Mouse (Mus musculus) forebrain, postnatal 0 days (tissue): ENCODE data around the gene Fcgr3. TPM values are rescaled to one million over a fixed set of nuclear protein-coding genes. Genes with fewer than 3 reads are reported as not detected.

Experiments
- ATAC-seq: fragments of 200-750 bp; cut with Nextera tagmentation; 2 replicates; pipeline ENCODE4 v1.8.0; 2017; ENCODE audit warnings: mild to moderate bottlenecking, moderate library complexity
- DNase-seq: peaks from one replicate; pipeline ENCODE4 v3.0.0-alpha.2; 2015
- H3K27ac ChIP-seq: fragments of 300-500 bp; sonication (generic); 2 replicates; pipeline ENCODE4 v1.5.1; 2014; ENCODE audit warnings: low read depth, mild to moderate bottlenecking, antibody characterized with exemption, low read length, moderate library complexity, mixed read lengths
- H3K27me3 ChIP-seq: fragments of 300-500 bp; sonication (generic); 2 replicates; pipeline ENCODE4 v1.6.1; 2014; ENCODE audit warnings: mild to moderate bottlenecking, low read length, mixed read lengths; ENCODE audit not compliant: insufficient read depth
- H3K36me3 ChIP-seq: fragments of 300-500 bp; sonication (generic); 2 replicates; pipeline ENCODE4 v1.6.1; 2014; ENCODE audit warnings: mild to moderate bottlenecking, moderate library complexity; ENCODE audit not compliant: insufficient read depth
- H3K4me1 ChIP-seq: fragments of 300-500 bp; sonication (generic); 2 replicates; pipeline ENCODE4 v1.6.1; 2014; ENCODE audit warnings: antibody characterized with exemption; ENCODE audit not compliant: insufficient read depth
- H3K4me2 ChIP-seq: fragments of 300-500 bp; sonication (generic); 2 replicates; pipeline ENCODE4 v1.6.1; 2014; ENCODE audit warnings: low read depth, mild to moderate bottlenecking, moderate library complexity
- H3K4me3 ChIP-seq: fragments of 300-500 bp; sonication (generic); 2 replicates; pipeline ENCODE4 v1.5.1; 2014; ENCODE audit warnings: low read depth, low read length, mixed read lengths
- H3K9ac ChIP-seq: fragments of 300-500 bp; sonication (generic); 2 replicates; pipeline ENCODE4 v1.6.1; 2014; ENCODE audit warnings: mild to moderate bottlenecking
- H3K9me3 ChIP-seq: fragments of 300-500 bp; sonication (generic); 2 replicates; pipeline ENCODE4 v1.6.1; 2016; ENCODE audit warnings: low read length
- CTCF ChIP-seq: sonication (generic); IDR thresholded peaks from 2 replicates; pipeline ENCODE4 v1.5.1; 2016; ENCODE audit warnings: antibody characterized with exemption, control low read depth, low read depth
- WGBS: fragments of 180-500 bp; shearing (Covaris S2); extraction: QIAGEN DNeasy Blood & Tissue Kit; methylation state at CpG from one replicate; pipeline ENCODE4 v1.1.7; 2014; 5-methylcytosine and 5-hydroxymethylcytosine counted together
- polyA plus RNA-seq: library from polyadenylated mRNA; unstranded; fragments of >200 nt; fragmentation: Nextera tagmentation; extraction: Ambion mirVana; gene quantifications from 2 replicates; pipeline ENCODE4 v1.2.1, GENCODE M21; 2015
- total RNA-seq: library from RNA; depleted of rRNA; stranded (reverse); fragments of >200 nt; gene quantifications from 2 replicates; pipeline ENCODE4 v1.2.3, GENCODE M21; 2014

Fcgr3 gene
- total and polyA plus RNA-seq, 2 experiments from 2014 or later = 13.9 to 14.9 TPM

DNA sequence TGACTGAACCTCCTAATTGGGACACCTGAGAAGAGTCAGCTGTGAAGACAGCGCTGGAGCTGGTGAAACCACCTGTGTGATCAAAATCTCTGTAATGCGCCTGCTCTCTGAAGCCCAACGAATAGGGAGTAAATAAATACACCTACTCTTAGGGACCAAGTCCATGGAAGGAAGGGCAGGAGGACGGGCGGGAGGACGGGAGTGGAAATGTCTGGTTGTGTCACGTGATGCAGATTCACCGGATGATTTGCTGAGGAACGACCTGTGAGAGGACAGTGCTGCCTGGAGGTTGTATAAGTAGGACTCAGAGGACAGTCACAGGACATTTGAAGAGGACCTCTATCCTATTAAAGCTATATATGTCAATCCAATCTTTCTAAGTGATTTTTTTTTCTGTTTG lies 44.9 kb upstream of the Fcgr3 start:
- Histone ChIP-seq H3K27me3 (no peaks in the 10 kb centered on the region), H3K36me3 (no peaks in the 10 kb centered on the region), H3K4me1 (0 out of 2 replicates have a peak, but pooled peaks cover 7% of the 10 kb centered on the region), H3K4me3 (no peak overlapping the region), H3K4me2 (no peak overlapping the region), H3K9me3 (no peaks in the 10 kb centered on the region), H3K27ac (no peak overlapping the region), H3K9ac (no peak overlapping the region)
- DNase-seq = no peak
- no peak for TF ChIP-seq CTCF
- 44% methylated on average over 9 of the region's 9 CpGs for WGBS
- no peak for ATAC-seq

DNA sequence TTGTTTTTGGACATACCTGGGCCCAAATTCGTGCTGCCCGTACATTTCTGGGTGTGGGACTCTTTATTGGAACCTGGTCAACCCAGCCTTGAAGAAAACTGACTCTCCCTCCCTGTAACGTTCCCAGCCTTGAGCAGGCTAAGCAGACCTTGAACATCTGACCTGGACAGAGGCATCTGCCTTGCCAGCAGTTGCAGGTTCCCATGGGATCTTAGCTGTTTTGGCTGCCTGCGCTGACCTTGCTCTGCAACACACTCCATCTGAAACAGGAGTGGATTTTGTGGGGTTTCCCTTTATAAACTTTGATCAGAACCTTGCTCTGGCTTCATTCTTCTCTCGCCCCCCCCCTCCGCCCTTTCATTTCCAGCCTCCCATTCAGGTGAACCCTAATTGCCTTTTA lies 40.5 kb upstream of the Fcgr3 start:
- Histone ChIP-seq H3K27ac (no peak overlapping the region), H3K4me2 (no peak overlapping the region), H3K27me3 (no peaks in the 10 kb centered on the region), H3K4me1 (peaks cover 4% of the 10 kb centered on the region; the same call in 1 of the 2 replicates), H3K4me3 (no peak overlapping the region), H3K9ac (no peak overlapping the region), H3K9me3 (no peaks in the 10 kb centered on the region), H3K36me3 (no peaks in the 10 kb centered on the region)
- no peak for DNase-seq
- WGBS = 68% methylated on average over 6 of the region's 6 CpGs
- no peak for ATAC-seq
- TF ChIP-seq CTCF = no peak

DNA sequence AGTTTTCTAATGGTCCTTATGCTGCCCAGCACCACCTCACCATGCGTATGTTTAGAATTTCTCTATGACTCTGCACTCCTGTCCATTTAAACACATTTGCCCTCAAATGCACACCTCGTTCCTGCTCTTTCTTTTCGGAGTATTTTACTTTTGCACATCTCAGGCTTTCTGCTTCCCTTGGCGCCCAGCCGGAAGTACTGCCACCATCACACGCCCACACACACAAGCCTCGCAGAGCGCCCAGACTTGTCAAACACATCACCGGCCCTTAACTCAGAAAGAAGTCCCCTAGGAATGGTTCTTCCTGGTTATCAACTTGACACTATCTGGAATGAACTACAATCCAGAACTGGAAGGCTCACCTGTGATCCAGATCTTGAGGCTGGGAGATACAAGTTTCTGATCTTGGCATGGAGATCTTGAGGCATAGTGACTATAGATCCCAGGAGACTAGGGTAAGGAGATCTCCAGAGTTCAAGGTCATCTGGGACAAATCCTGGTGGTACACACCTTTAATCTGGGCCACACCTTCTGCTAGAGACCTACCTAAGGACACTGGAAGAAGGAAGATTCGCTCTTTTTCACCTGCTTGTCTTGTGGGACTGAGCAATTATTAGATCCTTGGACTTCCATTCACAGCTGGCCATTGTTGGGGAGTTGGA lies 38.6 kb upstream of the Fcgr3 start:
- H3K9ac ChIP-seq = peak overlapping the region; percentile 3; the same call in 1 of the 2 replicates
- ATAC-seq = no peak
- H3K4me1 ChIP-seq = peaks cover 4% of the 10 kb centered on the region; the same call in 1 of the 2 replicates
- H3K27ac ChIP-seq = no peak overlapping the region
- no peak for TF ChIP-seq CTCF
- H3K36me3 ChIP-seq = no peaks in the 10 kb centered on the region
- DNase-seq = no peak
- H3K9me3 ChIP-seq = no peaks in the 10 kb centered on the region
- no peaks in the 10 kb centered on the region for H3K27me3 ChIP-seq
- 9% methylated on average over 10 of the region's 10 CpGs for WGBS
- peak overlapping the region; percentile 84 for H3K4me3 ChIP-seq
- H3K4me2 ChIP-seq = peak overlapping the region; percentile 48

DNA sequence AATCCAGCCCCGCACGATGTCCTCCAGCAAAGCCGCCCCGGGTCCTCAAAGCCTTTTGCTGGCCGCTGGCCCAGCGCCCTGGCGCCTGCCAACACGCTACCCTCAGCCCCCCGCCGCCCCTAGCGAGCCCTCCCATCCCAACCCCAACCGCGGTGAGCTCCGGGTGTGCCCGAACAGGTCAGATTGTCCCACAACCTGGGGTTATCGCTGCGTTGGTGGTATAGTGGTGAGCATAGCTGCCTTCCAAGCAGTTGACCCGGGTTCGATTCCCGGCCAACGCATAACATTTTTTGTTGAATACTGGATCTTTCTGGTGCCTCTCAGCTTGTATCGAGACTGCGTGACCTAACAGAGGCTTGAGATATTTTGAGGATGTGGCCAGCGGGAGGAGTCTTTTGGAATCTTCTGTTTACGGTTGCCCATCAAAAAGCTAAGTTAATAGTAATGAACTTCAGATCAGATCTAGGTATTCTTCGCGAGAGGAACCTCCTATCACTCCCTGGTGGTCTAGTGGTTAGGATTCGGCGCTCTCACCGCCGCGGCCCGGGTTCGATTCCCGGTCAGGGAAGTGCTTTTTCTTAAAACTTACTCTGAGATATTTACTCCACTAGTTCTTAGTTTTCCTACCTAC lies 37.9 kb upstream of the Fcgr3 start:
- H3K9me3 ChIP-seq = no peaks in the 10 kb centered on the region
- peak; percentile 6; the same call in 1 of the 2 replicates for TF ChIP-seq CTCF
- H3K4me2 ChIP-seq = peak overlapping the region; percentile 48
- H3K4me1 ChIP-seq = peaks cover 4% of the 10 kb centered on the region; the same call in 1 of the 2 replicates
- H3K4me3 ChIP-seq = peak overlapping the region; percentile 84
- no peaks in the 10 kb centered on the region for H3K36me3 ChIP-seq
- DNase-seq (peak; percentile 94), ATAC-seq (peak; percentile 90)
- no peaks in the 10 kb centered on the region for H3K27me3 ChIP-seq
- H3K9ac ChIP-seq = peak overlapping the region; percentile 76
- peak overlapping the region; percentile 85 for H3K27ac ChIP-seq
- under 1% methylated on average over 35 of the region's 35 CpGs for WGBS

DNA sequence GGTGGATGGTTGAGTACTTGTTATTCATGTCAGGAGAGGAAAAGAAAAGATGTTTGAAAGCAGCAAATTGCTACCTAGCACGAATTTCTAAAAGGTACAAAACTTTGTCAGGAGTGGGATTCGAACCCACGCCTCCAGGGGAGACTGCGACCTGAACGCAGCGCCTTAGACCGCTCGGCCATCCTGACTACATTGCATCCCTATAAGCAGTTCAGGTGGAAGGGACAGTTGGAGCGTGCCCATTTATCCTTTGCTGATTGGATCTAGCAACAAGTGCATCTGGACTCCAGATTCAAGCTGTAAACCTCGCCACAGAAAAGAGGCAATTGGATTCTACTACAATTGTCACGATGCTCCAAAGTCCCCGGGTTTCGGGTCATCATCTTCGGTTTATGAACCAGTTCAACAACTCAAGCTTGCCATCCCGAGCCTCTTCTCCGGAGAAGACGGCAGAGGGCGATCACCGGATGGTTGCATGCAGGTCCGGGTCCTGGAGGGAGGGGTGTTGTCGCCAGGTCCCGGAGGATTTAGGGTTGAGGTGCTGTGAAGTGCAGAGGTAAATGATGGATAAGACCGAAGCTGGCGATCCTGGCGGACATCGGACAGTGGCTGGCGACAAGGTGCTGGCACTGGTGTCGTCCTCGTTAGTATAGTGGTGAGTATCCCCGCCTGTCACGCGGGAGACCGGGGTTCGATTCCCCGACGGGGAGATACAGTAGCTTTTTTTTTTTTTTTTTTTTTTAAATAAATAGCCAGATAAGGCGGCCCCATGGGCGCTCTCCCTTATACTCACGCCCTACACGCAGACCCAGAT lies 37.2 kb upstream of the Fcgr3 start:
- peak; percentile 58; the same call in 1 of the 2 replicates for TF ChIP-seq CTCF
- Histone ChIP-seq H3K9me3 (no peaks in the 10 kb centered on the region), H3K36me3 (no peaks in the 10 kb centered on the region), H3K27me3 (no peaks in the 10 kb centered on the region), H3K4me3 (peak overlapping the region; percentile 84), H3K9ac (peak overlapping the region; percentile 76), H3K4me1 (peaks cover 4% of the 10 kb centered on the region; the same call in 1 of the 2 replicates), H3K4me2 (peak overlapping the region; percentile 48), H3K27ac (peak overlapping the region; percentile 85)
- DNase-seq (peak; percentile 93), ATAC-seq (peak; percentile 87)
- under 1% methylated on average over 40 of the region's 40 CpGs for WGBS

DNA sequence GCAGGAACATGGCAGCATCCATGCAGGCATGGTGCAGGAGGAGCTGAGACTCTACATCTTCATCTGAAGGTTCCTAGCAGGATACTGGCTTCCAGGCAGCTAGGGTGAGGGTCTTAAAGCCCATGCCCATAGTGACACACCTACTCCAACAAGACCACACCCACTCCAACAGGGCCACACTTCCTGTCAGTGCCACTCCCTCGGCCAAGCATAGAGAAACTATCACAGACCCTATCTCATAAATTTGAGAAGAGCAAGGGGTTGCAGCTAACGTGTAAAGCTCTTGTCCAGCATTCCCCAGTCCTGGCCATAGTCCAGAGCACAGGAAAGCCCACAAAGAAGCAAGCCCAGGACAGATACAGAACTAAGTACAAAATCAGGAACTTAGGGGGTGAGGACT lies 36.3 kb upstream of the Fcgr3 start:
- no peak overlapping the region for H3K4me3 ChIP-seq
- no peaks in the 10 kb centered on the region for H3K36me3 ChIP-seq
- no peak for TF ChIP-seq CTCF
- 55% methylated on average over 2 of the region's 2 CpGs for WGBS
- no peaks in the 10 kb centered on the region for H3K27me3 ChIP-seq
- no peak overlapping the region for H3K4me2 ChIP-seq
- H3K27ac ChIP-seq = no peak overlapping the region
- no peak overlapping the region for H3K9ac ChIP-seq
- peaks cover 4% of the 10 kb centered on the region; the same call in 1 of the 2 replicates for H3K4me1 ChIP-seq
- no peaks in the 10 kb centered on the region for H3K9me3 ChIP-seq
- ATAC-seq = no peak
- DNase-seq = no peak
